Mouse (Mus musculus): ENCODE results near the gene Creb3l1. TPM values are rescaled to one million over a fixed set of nuclear protein-coding genes. Genes with fewer than 3 reads are reported as not detected.

Creb3l1 gene
- total RNA-seq, 1 experiment from 2014 or later: 12.6 TPM

- DNase-seq: peak; percentile 99
Observed at GRCm38 (mm10) chr2:91963443-91963932, 60.8 kb downstream of the Creb3l1 start.

GRCm38 (mm10) chr2:91962864-91963401, 61.4 kb downstream of the Creb3l1 start:
- peak; percentile 64 for DNase-seq

GRCm38 (mm10) chr2:91961901-91962761, 62.2 kb downstream of the Creb3l1 start:
- no peak for DNase-seq

- no peak for DNase-seq
Observed at GRCm38 (mm10) chr2:91960459-91960858, 63.8 kb downstream of the Creb3l1 start.

- DNase-seq: no peak
Observed at GRCm38 (mm10) chr2:91959544-91960410, 64.5 kb downstream of the Creb3l1 start.

GRCm38 (mm10) chr2:91958701-91959457, 65.4 kb downstream of the Creb3l1 start:
- DNase-seq: peak; percentile 83

- DNase-seq: no peak
Observed at GRCm38 (mm10) chr2:91958049-91958448, 66.3 kb downstream of the Creb3l1 start.

GRCm38 (mm10) chr2:91957096-91957495, 67.2 kb downstream of the Creb3l1 start:
- peak; percentile 58 for DNase-seq

GRCm38 (mm10) chr2:91955875-91956274, 68.4 kb downstream of the Creb3l1 start:
- no peak for DNase-seq

- DNase-seq: no peak
Observed at GRCm38 (mm10) chr2:91955121-91955591, 69.1 kb downstream of the Creb3l1 start.

- peak; percentile 80 for DNase-seq
Observed at GRCm38 (mm10) chr2:91953825-91954224, 70.5 kb downstream of the Creb3l1 start.

GRCm38 (mm10) chr2:91950275-91951085, 73.8 kb downstream of the Creb3l1 start:
- DNase-seq: peak; percentile 71

GRCm38 (mm10) chr2:91949411-91950274, 74.7 kb downstream of the Creb3l1 start:
- peak; percentile 75 for DNase-seq

GRCm38 (mm10) chr2:91948792-91949241, 75.5 kb downstream of the Creb3l1 start:
- DNase-seq: no peak

GRCm38 (mm10) chr2:91948151-91948509, 76.2 kb downstream of the Creb3l1 start:
- DNase-seq: no peak

- DNase-seq: peak; percentile 77
Observed at GRCm38 (mm10) chr2:91947397-91948150, 76.7 kb downstream of the Creb3l1 start.

- peak; percentile 60 for DNase-seq
Observed at GRCm38 (mm10) chr2:91946836-91947235, 77.5 kb downstream of the Creb3l1 start.

- DNase-seq: no peak
Observed at GRCm38 (mm10) chr2:91945483-91945882, 78.8 kb downstream of the Creb3l1 start, which contains the start of gene Gm9821. Gene Gm9821, plus strand, starts transcription at chr2:91945703.
